Mouse (Mus musculus) olfactory bulb, adult 2 months (tissue): ENCODE data around the gene Fam19a2.

Source experiments
- CTCF ChIP-seq: fragments of 200-500 bp; IDR thresholded peaks from 2 replicates; pipeline ENCODE4 v1.5.1; 2012; ENCODE audit warnings: low read depth, mild to moderate bottlenecking, low read length, moderate library complexity; ENCODE audit not compliant: insufficient read depth
- POLR2A ChIP-seq: fragments of 200-500 bp; IDR thresholded peaks from 2 replicates; pipeline ENCODE4 v1.6.1; 2012; ENCODE audit warnings: mild to moderate bottlenecking, low read depth, low read length, moderate library complexity; ENCODE audit not compliant: insufficient read depth

DNA sequence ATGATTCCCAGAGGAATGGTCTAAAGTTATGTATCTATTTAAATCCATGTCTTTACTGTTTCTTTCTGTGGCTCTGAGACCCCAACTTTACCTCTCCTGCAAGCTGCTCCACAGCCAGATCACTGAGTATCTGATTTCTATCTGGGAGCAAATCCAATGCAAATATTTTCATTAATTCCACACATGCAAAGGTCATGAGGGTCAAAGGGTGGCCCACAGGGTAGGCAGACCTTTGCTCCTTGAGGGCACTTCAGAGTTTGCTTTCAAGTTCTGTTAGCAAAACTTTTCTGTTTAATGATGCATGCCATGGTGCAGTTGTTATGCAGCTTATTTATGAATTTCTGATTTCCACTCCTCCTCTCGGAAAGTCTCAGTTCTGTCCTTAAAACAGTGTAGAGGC, 303.9 kb downstream of the Fam19a2 start:
- TF ChIP-seq CTCF (no peak), POLR2A (no peak)
